Mouse (Mus musculus) intestine, embryonic 16.5 days (tissue): ENCODE results near the gene Amdhd2. TPM values are rescaled to one million over a fixed set of nuclear protein-coding genes. Genes with fewer than 3 reads are reported as not detected.

Experiments
- polyA plus RNA-seq: library from polyadenylated mRNA; unstranded; fragments of >200 nt; fragmentation: Nextera tagmentation; extraction: Ambion mirVana; gene quantifications from 2 replicates; pipeline ENCODE4 v1.2.1, GENCODE M21; 2015

Gene Amdhd2
- polyA plus RNA-seq, 1 experiment from 2014 or later, result 58.9 TPM

Other genes starting within 250 kb of the Amdhd2 start
- not detected in 2 replicates for gene Dcpp3, start 246.3 kb downstream of the Amdhd2 start, polyA plus RNA-seq
- gene Sbp, start 222.1 kb downstream of the Amdhd2 start, polyA plus RNA-seq, result not detected in 2 replicates
- not detected in 2 replicates for gene Sbpl, start 208.5 kb downstream of the Amdhd2 start, polyA plus RNA-seq
- gene Prss30, start 183.2 kb downstream of the Amdhd2 start, polyA plus RNA-seq, result 3.2 and 4.3 TPM in 2 replicates
- gene Prss22, start 165.7 kb downstream of the Amdhd2 start, polyA plus RNA-seq, result 0.13 and 0.26 TPM in 2 replicates
- gene Prss27, start 125.6 kb downstream of the Amdhd2 start, polyA plus RNA-seq, result 0.11 and 0.17 TPM in 2 replicates
- 69.7 and 70.0 TPM in 2 replicates for gene Kctd5, start 90.3 kb downstream of the Amdhd2 start, polyA plus RNA-seq
- gene Pdpk1, start 12.8 kb downstream of the Amdhd2 start, polyA plus RNA-seq, result 35.9 and 36.8 TPM in 2 replicates
- 783 and 890 TPM in 2 replicates for gene Atp6v0c, start 5.9 kb upstream of the Amdhd2 start, polyA plus RNA-seq
- gene Tbc1d24, start 41.8 kb upstream of the Amdhd2 start, polyA plus RNA-seq, result 5.5 and 6.1 TPM in 2 replicates
- gene Ntn3, start 45.8 kb upstream of the Amdhd2 start, polyA plus RNA-seq, result 3.1 and 3.5 TPM in 2 replicates
- 8.7 TPM in 2 replicates for gene Tedc2, start 57.1 kb upstream of the Amdhd2 start, polyA plus RNA-seq
- 45.6 and 49.9 TPM in 2 replicates for gene Ccnf, start 87.7 kb upstream of the Amdhd2 start, polyA plus RNA-seq
- gene Abca17, start 187.3 kb upstream of the Amdhd2 start, polyA plus RNA-seq, result not detected in 2 replicates
- gene Abca3, start 188.2 kb upstream of the Amdhd2 start, polyA plus RNA-seq, result 9.6 and 11.3 TPM in 2 replicates